Mouse (Mus musculus) kidney, embryonic 14.5 days (tissue): ENCODE data around the gene Phactr3. TPM values are rescaled to one million over a fixed set of nuclear protein-coding genes. Genes with fewer than 3 reads are reported as not detected.

Experiments used
- ATAC-seq: fragments of 200-750 bp; cut with Nextera tagmentation; 2 replicates; pipeline ENCODE4 v1.8.0; 2017; ENCODE audit warnings: moderate number of reproducible peaks, mild to moderate bottlenecking, moderate TSS enrichment, moderate library complexity; ENCODE audit not compliant: low FRiP score, low TSS enrichment
- H3K27ac ChIP-seq: fragments of 300-500 bp; sonication (generic); 2 replicates; pipeline ENCODE4 v1.5.1; 2014; ENCODE audit warnings: low read depth, mild to moderate bottlenecking, low read length, moderate library complexity, mixed read lengths
- H3K27me3 ChIP-seq: fragments of 300-500 bp; sonication (generic); 2 replicates; pipeline ENCODE4 v1.6.1; 2014; ENCODE audit warnings: mild to moderate bottlenecking, low read length; ENCODE audit not compliant: control insufficient read depth, insufficient read depth
- H3K36me3 ChIP-seq: fragments of 300-500 bp; sonication (generic); 2 replicates; pipeline ENCODE4 v1.6.1; 2014; ENCODE audit warnings: low read length, mixed read lengths; ENCODE audit not compliant: control insufficient read depth, insufficient read depth
- H3K4me1 ChIP-seq: fragments of 300-500 bp; sonication (generic); 2 replicates; pipeline ENCODE4 v1.6.1; 2014; ENCODE audit warnings: low read length, mixed read lengths; ENCODE audit not compliant: control insufficient read depth, insufficient read depth
- H3K4me2 ChIP-seq: fragments of 300-500 bp; sonication (generic); replicated peaks from 2 replicates; pipeline ENCODE4 v1.6.1; 2014; ENCODE audit warnings: low read depth, mild to moderate bottlenecking, low read length
- H3K4me3 ChIP-seq: fragments of 300-500 bp; sonication (generic); 2 replicates; pipeline ENCODE4 v1.5.1; 2014; ENCODE audit warnings: mild to moderate bottlenecking, low read length
- H3K9ac ChIP-seq: fragments of 300-500 bp; sonication (generic); 2 replicates; pipeline ENCODE4 v1.6.1; 2014; ENCODE audit warnings: low read depth, mild to moderate bottlenecking, low read length, moderate library complexity
- H3K9me3 ChIP-seq: fragments of 300-500 bp; sonication (generic); 2 replicates; pipeline ENCODE4 v1.6.1; 2016; ENCODE audit warnings: low read length; ENCODE audit not compliant: control insufficient read depth
- WGBS: fragments of 180-500 bp; shearing (Covaris S2); extraction: QIAGEN DNeasy Blood & Tissue Kit; methylation state at CpG from one replicate; pipeline ENCODE4 v1.1.7; 2014; 5-methylcytosine and 5-hydroxymethylcytosine counted together
- polyA plus RNA-seq: library from polyadenylated mRNA; unstranded; fragments of >200 nt; fragmentation: Nextera tagmentation; extraction: Ambion mirVana; gene quantifications from 2 replicates; pipeline ENCODE4 v1.2.1, GENCODE M21; 2014

Phactr3 gene
- polyA plus RNA-seq, 1 experiment from 2014 or later: 0.95 TPM

DNA sequence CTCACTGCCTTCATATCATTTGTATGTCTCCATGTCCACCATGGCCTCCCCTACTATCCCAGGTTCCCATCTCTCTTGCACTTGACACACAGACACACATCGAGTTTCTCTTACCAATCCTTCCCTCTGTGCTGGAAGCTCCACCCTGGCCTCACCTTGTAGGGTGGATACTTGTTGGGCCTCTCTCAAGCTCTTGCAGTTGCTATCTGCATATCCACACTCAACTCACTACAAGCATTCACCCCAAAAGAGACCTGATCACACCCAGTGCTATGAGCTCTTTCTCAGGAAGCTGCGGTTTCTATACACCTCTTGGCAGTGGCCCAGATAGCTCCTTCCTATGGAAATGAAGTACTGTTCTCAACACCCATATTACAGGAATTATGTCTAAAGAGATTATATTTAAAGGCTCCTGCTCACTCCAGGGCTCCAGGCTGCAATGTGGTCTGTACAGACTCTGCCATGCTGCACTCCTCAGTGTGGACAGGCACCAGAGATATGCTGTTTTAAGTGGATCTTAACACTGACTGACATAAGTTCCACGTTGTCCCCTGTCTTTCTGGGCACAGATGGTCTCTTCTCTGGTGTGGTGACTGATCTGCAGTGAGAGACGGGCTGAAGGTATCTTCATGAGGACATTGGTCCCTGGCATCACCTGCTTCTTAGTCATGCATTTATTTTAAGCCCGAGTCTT, 100.8 kb downstream of the Phactr3 start:
- H3K4me3 ChIP-seq: no peak overlapping the region
- no peak overlapping the region for H3K4me2 ChIP-seq
- no peaks in the 10 kb centered on the region for H3K4me1 ChIP-seq
- H3K9me3 ChIP-seq: no peaks in the 10 kb centered on the region
- WGBS: 86% methylated on average over 5 of the region's 5 CpGs
- H3K36me3 ChIP-seq: no peaks in the 10 kb centered on the region
- H3K27me3 ChIP-seq: no peaks in the 10 kb centered on the region
- no peak overlapping the region for H3K9ac ChIP-seq
- ATAC-seq: no peak
- no peak overlapping the region for H3K27ac ChIP-seq

GRCm38 (mm10) chr2:178220148-178220717, 101.5 kb downstream of the Phactr3 start:
- 81% methylated on average over 3 of the region's 3 CpGs for WGBS
- Histone ChIP-seq H3K36me3 (no peaks in the 10 kb centered on the region), H3K4me2 (no peak overlapping the region), H3K9me3 (no peaks in the 10 kb centered on the region), H3K27ac (no peak overlapping the region), H3K27me3 (no peaks in the 10 kb centered on the region), H3K4me3 (no peak overlapping the region), H3K4me1 (no peaks in the 10 kb centered on the region), H3K9ac (no peak overlapping the region)
- ATAC-seq: no peak

GRCm38 (mm10) chr2:178221003-178221402, 102.2 kb downstream of the Phactr3 start:
- Histone ChIP-seq H3K4me3 (no peak overlapping the region), H3K9ac (no peak overlapping the region), H3K27ac (no peak overlapping the region), H3K9me3 (no peaks in the 10 kb centered on the region), H3K27me3 (no peaks in the 10 kb centered on the region), H3K4me1 (no peaks in the 10 kb centered on the region), H3K4me2 (no peak overlapping the region), H3K36me3 (no peaks in the 10 kb centered on the region)
- WGBS: 92% methylated on average over 3 of the region's 3 CpGs
- no peak for ATAC-seq

DNA sequence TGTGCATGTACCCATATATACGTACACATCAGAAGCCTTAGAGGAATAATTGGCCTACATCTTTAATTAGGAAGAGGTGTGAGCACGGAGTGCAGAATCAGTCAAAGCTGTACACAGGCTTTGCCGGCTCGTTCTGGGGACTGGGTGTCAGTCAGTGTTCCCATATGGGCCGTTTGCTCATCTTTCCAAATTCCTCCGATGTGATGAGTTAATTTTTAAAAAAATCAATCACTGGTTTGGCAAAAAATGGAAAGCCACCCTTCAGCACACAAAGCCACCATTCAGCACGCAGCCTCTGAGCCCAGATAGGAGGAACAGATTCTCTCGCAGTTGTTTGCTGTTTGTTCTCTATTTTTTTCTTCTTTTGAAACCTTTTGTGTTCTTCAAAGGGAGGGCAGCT, 110.5 kb downstream of the Phactr3 start:
- no peak overlapping the region for H3K27ac ChIP-seq
- no peaks in the 10 kb centered on the region for H3K36me3 ChIP-seq
- WGBS: 88% methylated on average over 8 of the region's 8 CpGs
- H3K4me3 ChIP-seq: no peak overlapping the region
- H3K4me2 ChIP-seq: no peak overlapping the region
- no peaks in the 10 kb centered on the region for H3K4me1 ChIP-seq
- ATAC-seq: no peak
- no peaks in the 10 kb centered on the region for H3K9me3 ChIP-seq
- no peak overlapping the region for H3K9ac ChIP-seq
- no peaks in the 10 kb centered on the region for H3K27me3 ChIP-seq

DNA sequence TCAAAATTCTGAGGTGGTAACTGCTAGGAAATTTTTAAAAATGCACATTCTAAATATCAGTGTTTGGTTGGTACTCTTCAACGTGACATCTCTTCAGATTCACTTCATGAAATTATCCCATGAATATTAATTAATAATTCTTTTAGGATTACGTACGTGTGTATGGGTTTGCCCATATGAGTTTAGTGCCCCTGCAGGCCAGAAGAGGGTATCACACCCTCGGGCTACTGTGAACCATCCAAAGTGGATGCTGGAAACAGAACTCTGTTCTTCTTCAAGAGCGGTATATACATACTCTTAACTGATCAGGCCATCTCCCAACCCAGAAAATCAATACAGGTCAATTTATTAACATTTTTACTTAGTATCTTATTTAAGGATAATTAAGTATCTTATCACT, 114.7 kb downstream of the Phactr3 start:
- Histone ChIP-seq H3K27ac (no peak overlapping the region), H3K9me3 (no peaks in the 10 kb centered on the region), H3K4me2 (no peak overlapping the region), H3K9ac (no peak overlapping the region), H3K4me3 (no peak overlapping the region), H3K36me3 (no peaks in the 10 kb centered on the region), H3K27me3 (no peaks in the 10 kb centered on the region), H3K4me1 (no peaks in the 10 kb centered on the region)
- no peak for ATAC-seq
- WGBS: 81% methylated on average over 5 of the region's 5 CpGs

DNA sequence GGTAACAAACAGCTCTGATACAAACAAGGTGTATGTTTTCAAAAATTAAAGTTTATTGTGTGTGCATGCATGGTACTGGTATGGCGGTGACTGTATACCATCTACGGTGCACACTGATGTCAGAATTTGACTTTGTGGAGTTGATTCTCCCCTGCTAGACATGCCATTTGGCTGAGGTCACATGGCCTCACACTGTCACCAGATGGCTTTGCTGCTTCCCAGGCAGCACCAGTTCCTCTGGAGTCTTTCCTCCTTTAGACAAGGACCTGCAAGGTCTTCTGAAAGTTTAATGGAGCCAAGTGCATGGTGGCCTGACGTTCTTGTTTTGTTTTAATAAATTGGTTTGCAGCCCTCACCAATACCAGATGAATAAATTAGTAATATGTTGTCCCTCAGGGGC, 118.3 kb downstream of the Phactr3 start:
- Histone ChIP-seq H3K9me3 (no peaks in the 10 kb centered on the region), H3K27ac (no peak overlapping the region), H3K36me3 (no peaks in the 10 kb centered on the region), H3K4me3 (no peak overlapping the region), H3K4me2 (no peak overlapping the region), H3K4me1 (no peaks in the 10 kb centered on the region), H3K27me3 (no peaks in the 10 kb centered on the region), H3K9ac (no peak overlapping the region)
- 68% methylated on average over 3 of the region's 3 CpGs for WGBS
- ATAC-seq: no peak

DNA sequence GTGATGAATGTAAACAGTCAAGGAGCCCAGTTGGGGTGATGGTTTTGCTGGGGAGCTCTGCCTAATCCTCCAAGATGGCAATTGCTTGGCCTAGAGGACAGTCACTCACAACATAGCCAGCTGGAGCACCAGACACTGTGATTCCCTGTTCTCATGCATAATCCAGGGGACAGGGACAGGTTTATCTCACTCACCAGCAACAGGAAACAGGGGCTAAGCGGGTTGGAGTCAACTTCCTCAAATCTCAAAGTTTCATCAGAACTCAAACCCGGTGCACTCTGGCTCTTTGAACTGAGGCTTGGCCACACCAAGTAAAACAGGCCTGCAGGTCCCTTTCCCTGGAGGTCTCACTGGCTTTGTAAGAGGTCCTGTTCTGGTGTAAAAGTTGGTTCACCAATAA, 119.7 kb downstream of the Phactr3 start:
- Histone ChIP-seq H3K27me3 (no peaks in the 10 kb centered on the region), H3K4me1 (no peaks in the 10 kb centered on the region), H3K27ac (no peak overlapping the region), H3K9me3 (no peaks in the 10 kb centered on the region), H3K4me2 (no peak overlapping the region), H3K4me3 (no peak overlapping the region), H3K9ac (no peak overlapping the region), H3K36me3 (no peaks in the 10 kb centered on the region)
- ATAC-seq: no peak
- WGBS: 75% methylated on average over 2 of the region's 2 CpGs

GRCm38 (mm10) chr2:178240886-178241285, 122.1 kb downstream of the Phactr3 start:
- no peak for ATAC-seq

GRCm38 (mm10) chr2:178241374-178241773, 122.6 kb downstream of the Phactr3 start:
- no peak overlapping the region for H3K27ac ChIP-seq
- no peak for ATAC-seq
- no peaks in the 10 kb centered on the region for H3K9me3 ChIP-seq
- 63% methylated on average over 3 of the region's 3 CpGs for WGBS
- no peaks in the 10 kb centered on the region for H3K36me3 ChIP-seq
- H3K27me3 ChIP-seq: no peaks in the 10 kb centered on the region
- H3K4me3 ChIP-seq: no peak overlapping the region
- no peak overlapping the region for H3K4me2 ChIP-seq
- H3K9ac ChIP-seq: no peak overlapping the region
- no peaks in the 10 kb centered on the region for H3K4me1 ChIP-seq

More at GRCm38 (mm10) chr2:178240886-178241285, 122.1 kb downstream of the Phactr3 start:
- Histone ChIP-seq H3K27me3 (no peaks in the 10 kb centered on the region), H3K4me3 (no peak overlapping the region), H3K9ac (no peak overlapping the region), H3K4me2 (no peak overlapping the region), H3K36me3 (no peaks in the 10 kb centered on the region), H3K4me1 (no peaks in the 10 kb centered on the region), H3K27ac (no peak overlapping the region), H3K9me3 (no peaks in the 10 kb centered on the region)
- WGBS: 67% methylated on average over 8 of the region's 8 CpGs
